Mouse (Mus musculus): ENCODE results near the gene Nat8. TPM values are rescaled to one million over a fixed set of nuclear protein-coding genes. Genes with fewer than 3 reads are reported as not detected.
"Not testable (repeated sequence)": the region's sequence is repeated elsewhere in the genome, so short reads cannot be mapped to it uniquely, and the experiment has no call there.

Nat8 gene
- polyA plus RNA-seq, 1 experiment from 2014 or later = not detected

- 88% methylated on average over 7 of the region's 7 CpGs for WGBS
- Histone ChIP-seq H3K36me3 (no peaks in the 10 kb centered on the region), H3K27ac (replicated peaks) (no peak overlapping the region), H3K9me3 (no peaks in the 10 kb centered on the region), H3K27me3 (no peaks in the 10 kb centered on the region), H3K4me3 (no peak overlapping the region), H3K4me2 (replicated peaks) (no peak overlapping the region), H3K9ac (replicated peaks) (no peak overlapping the region), H3K4me1 (peaks cover 4% of the 10 kb centered on the region)
- no peak for ATAC-seq (ENCODE audit: low FRiP score, low read depth)
Measured at GRCm38 (mm10) chr6:85851062-85851773, 19.3 kb upstream of the Nat8 start.

GRCm38 (mm10) chr6:85849240-85849639 is 17.4 kb upstream of the Nat8 start:
- 22% methylated on average over 2 of the region's 2 CpGs for WGBS

DNA sequence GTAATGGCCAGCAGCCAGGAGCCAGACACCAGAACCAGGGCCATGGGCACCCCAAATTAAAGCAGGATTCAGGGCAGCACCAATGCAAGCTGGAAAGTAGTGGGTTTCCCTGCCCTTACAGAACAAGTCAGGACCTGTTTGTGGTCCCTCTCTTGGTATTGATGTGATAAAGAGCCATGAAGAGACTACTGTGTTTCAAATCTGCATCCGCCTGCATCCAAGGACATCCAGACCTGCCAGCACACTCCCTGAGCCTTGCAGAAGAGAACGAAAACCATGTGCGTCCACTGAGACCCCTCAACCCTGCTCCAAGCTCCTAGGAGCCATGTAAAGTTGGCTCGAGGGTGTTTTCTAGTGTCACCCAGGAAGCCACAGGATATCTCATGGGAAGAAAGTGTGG is 16.3 kb upstream of the Nat8 start:
- Histone ChIP-seq H3K9me3 (no peaks in the 10 kb centered on the region), H3K27ac (replicated peaks) (no peak overlapping the region), H3K4me3 (no peak overlapping the region), H3K9ac (replicated peaks) (no peak overlapping the region), H3K36me3 (no peaks in the 10 kb centered on the region), H3K4me1 (peaks cover 4% of the 10 kb centered on the region), H3K27me3 (no peaks in the 10 kb centered on the region), H3K4me2 (replicated peaks) (no peak overlapping the region)
- ATAC-seq (ENCODE audit: low FRiP score, low read depth) = no peak
- 87% methylated on average over 4 of the region's 4 CpGs for WGBS

More at GRCm38 (mm10) chr6:85849240-85849639, 17.4 kb upstream of the Nat8 start:
- Histone ChIP-seq H3K27me3 (no peaks in the 10 kb centered on the region), H3K9me3 (no peaks in the 10 kb centered on the region), H3K9ac (replicated peaks) (no peak overlapping the region), H3K4me1 (peaks cover 4% of the 10 kb centered on the region), H3K4me2 (replicated peaks) (no peak overlapping the region), H3K36me3 (no peaks in the 10 kb centered on the region), H3K27ac (replicated peaks) (no peak overlapping the region), H3K4me3 (no peak overlapping the region)
- no peak for ATAC-seq (ENCODE audit: low FRiP score, low read depth)

- 48% methylated on average over 1 of the region's 1 CpGs for WGBS
- Histone ChIP-seq H3K4me2 (replicated peaks) (no peak overlapping the region), H3K27ac (replicated peaks) (no peak overlapping the region), H3K9ac (replicated peaks) (no peak overlapping the region), H3K36me3 (no peaks in the 10 kb centered on the region), H3K4me1 (peaks cover 4% of the 10 kb centered on the region), H3K4me3 (no peak overlapping the region), H3K9me3 (no peaks in the 10 kb centered on the region), H3K27me3 (no peaks in the 10 kb centered on the region)
- ATAC-seq (ENCODE audit: low FRiP score, low read depth) = no peak
Measured at GRCm38 (mm10) chr6:85846921-85847320, 15.0 kb upstream of the Nat8 start.

- not testable (repeated sequence) for ATAC-seq (ENCODE audit: low FRiP score, low read depth); H3K4me2 ChIP-seq (replicated peaks); H3K27ac ChIP-seq (replicated peaks); H3K9me3 ChIP-seq; H3K4me1 ChIP-seq; H3K9ac ChIP-seq (replicated peaks); H3K4me3 ChIP-seq; H3K36me3 ChIP-seq; H3K27me3 ChIP-seq
- WGBS = 68% methylated on average over 25 of the region's 25 CpGs
Measured at GRCm38 (mm10) chr6:85843677-85844458, 12.0 kb upstream of the Nat8 start.

DNA sequence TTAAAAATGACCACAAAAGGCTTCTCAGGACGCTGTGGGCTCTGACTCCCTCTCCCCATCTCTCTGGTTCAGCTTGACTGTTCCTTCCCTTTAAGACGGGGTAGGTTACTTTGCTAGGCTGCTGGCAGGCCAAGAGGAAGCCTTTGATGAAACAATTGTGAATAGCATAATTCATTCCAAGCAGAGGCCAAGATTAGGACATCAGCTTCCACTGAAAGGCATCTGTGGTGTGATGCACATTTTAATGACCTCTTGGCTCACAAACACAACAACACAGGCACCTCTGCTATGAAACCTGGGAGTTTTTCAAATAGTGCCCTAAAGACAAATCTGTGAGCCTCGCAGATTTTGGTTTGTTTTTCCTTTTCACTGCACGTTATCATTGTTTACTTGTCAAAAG is 8.1 kb upstream of the Nat8 start:
- Histone ChIP-seq H3K9me3 (no peaks in the 10 kb centered on the region), H3K27ac (replicated peaks) (no peak overlapping the region), H3K4me2 (replicated peaks) (no peak overlapping the region), H3K27me3 (no peaks in the 10 kb centered on the region), H3K9ac (replicated peaks) (no peak overlapping the region), H3K4me3 (no peak overlapping the region), H3K36me3 (no peaks in the 10 kb centered on the region), H3K4me1 (peaks cover 7% of the 10 kb centered on the region; the same call in 1 of the 2 replicates)
- no peak for ATAC-seq (ENCODE audit: low FRiP score, low read depth)
- WGBS = 42% methylated on average over 4 of the region's 4 CpGs

GRCm38 (mm10) chr6:85838674-85839073 is 6.8 kb upstream of the Nat8 start:
- Histone ChIP-seq H3K27me3 (no peaks in the 10 kb centered on the region), H3K9ac (replicated peaks) (no peak overlapping the region), H3K27ac (replicated peaks) (no peak overlapping the region), H3K4me1 (peaks cover 7% of the 10 kb centered on the region; the same call in 1 of the 2 replicates), H3K4me3 (no peak overlapping the region), H3K9me3 (no peaks in the 10 kb centered on the region), H3K4me2 (replicated peaks) (no peak overlapping the region), H3K36me3 (no peaks in the 10 kb centered on the region)
- ATAC-seq (ENCODE audit: low FRiP score, low read depth) = no peak
- 48% methylated on average over 8 of the region's 8 CpGs for WGBS

DNA sequence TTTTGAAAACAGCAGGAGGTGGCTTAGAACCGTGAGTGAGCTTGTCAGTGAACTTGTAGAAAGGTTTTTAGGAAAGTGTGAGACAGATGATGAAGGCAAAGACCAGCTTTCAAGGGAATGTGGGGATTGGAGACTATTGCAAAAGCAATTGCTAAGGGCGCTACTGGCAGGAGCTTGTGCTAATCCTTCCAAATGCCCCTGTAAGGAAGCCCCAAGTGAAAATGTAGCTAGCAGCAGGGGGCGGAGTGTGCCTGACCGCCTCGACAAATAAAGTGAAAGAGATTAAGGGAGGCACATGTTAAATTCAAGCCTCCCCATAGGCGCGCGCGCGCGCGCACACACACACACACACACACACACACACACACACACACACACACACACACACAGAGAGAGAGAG is 5.4 kb upstream of the Nat8 start:
- not testable (repeated sequence) for ATAC-seq (ENCODE audit: low FRiP score, low read depth); H3K36me3 ChIP-seq
- 0 out of 2 replicates have a peak overlapping the region, but pooled peaks have one; percentile 7 for H3K4me2 ChIP-seq (replicated peaks)

GRCm38 (mm10) chr6:85836827-85837226 is 4.9 kb upstream of the Nat8 start:
- ATAC-seq (ENCODE audit: low FRiP score, low read depth); H3K9ac ChIP-seq (replicated peaks); H3K4me3 ChIP-seq; H3K27ac ChIP-seq (replicated peaks); H3K4me1 ChIP-seq; H3K36me3 ChIP-seq; H3K9me3 ChIP-seq; H3K27me3 ChIP-seq; H3K4me2 ChIP-seq (replicated peaks): not testable (repeated sequence)
- WGBS = 12% methylated on average over 9 of the region's 9 CpGs

More for the DNA sequence above, 5.4 kb upstream of the Nat8 start:
- 12% methylated on average over 9 of the region's 12 CpGs for WGBS
- H3K9ac ChIP-seq (replicated peaks); H3K4me1 ChIP-seq; H3K27me3 ChIP-seq; H3K9me3 ChIP-seq; H3K27ac ChIP-seq (replicated peaks); H3K4me3 ChIP-seq: not testable (repeated sequence)

GRCm38 (mm10) chr6:85836098-85836497 is 4.2 kb upstream of the Nat8 start:
- H3K36me3 ChIP-seq; H3K4me2 ChIP-seq (replicated peaks); H3K27ac ChIP-seq (replicated peaks); H3K27me3 ChIP-seq; H3K4me3 ChIP-seq; H3K9ac ChIP-seq (replicated peaks); H3K9me3 ChIP-seq; ATAC-seq (ENCODE audit: low FRiP score, low read depth); H3K4me1 ChIP-seq: not testable (repeated sequence)
- WGBS = 87% methylated on average over 5 of the region's 5 CpGs

DNA sequence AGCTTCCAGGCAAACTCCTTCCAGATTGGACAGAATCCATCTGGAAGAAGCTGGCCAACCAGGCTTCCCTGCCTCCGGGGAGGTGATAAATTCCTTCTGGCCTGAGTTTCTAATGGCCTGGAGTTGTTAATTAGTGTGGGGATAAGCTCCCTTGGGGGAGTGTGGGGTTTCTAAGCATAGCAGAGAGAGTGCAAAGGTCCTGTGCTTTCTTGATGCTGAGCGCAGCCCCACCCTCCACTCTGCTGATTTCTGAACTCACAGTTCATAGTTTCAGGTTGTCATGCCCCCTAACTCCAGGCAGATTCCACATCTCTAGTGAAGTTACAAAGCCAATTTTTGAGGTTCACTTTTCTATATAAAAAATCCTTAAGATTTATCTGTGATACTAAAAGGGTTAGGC is 3.2 kb upstream of the Nat8 start:
- H3K27ac ChIP-seq (replicated peaks); H3K9me3 ChIP-seq; H3K36me3 ChIP-seq; H3K4me3 ChIP-seq; H3K4me1 ChIP-seq; H3K9ac ChIP-seq (replicated peaks); H3K4me2 ChIP-seq (replicated peaks); ATAC-seq (ENCODE audit: low FRiP score, low read depth); H3K27me3 ChIP-seq: not testable (repeated sequence)
- 83% methylated on average over 1 of the region's 2 CpGs for WGBS

GRCm38 (mm10) chr6:85834504-85835100 is 2.7 kb upstream of the Nat8 start:
- H3K4me3 ChIP-seq; H3K4me2 ChIP-seq (replicated peaks); H3K27ac ChIP-seq (replicated peaks); H3K36me3 ChIP-seq; H3K9me3 ChIP-seq; H3K27me3 ChIP-seq; H3K4me1 ChIP-seq; H3K9ac ChIP-seq (replicated peaks); ATAC-seq (ENCODE audit: low FRiP score, low read depth): not testable (repeated sequence)

Measured in midbrain, embryonic 12.5 days (tissue).